Mouse (Mus musculus) olfactory bulb, adult 2 months (tissue): ENCODE data around the gene Tyro3. TPM values are rescaled to one million over a fixed set of nuclear protein-coding genes. Genes with fewer than 3 reads are reported as not detected.

ENCODE experiments used
- H3K27ac ChIP-seq: fragments of 200-500 bp; 2 replicates; pipeline ENCODE4 v1.5.1; 2012; ENCODE audit warnings: low read depth, low read length; ENCODE audit not compliant: insufficient read depth
- H3K4me1 ChIP-seq: fragments of 200-500 bp; 2 replicates; pipeline ENCODE4 v1.6.1; 2012; ENCODE audit warnings: low read length; ENCODE audit not compliant: control insufficient read depth, insufficient read depth
- H3K4me3 ChIP-seq: fragments of 200-500 bp; 2 replicates; pipeline ENCODE4 v1.5.1; 2012; ENCODE audit warnings: mild to moderate bottlenecking, low read depth, low read length, moderate library complexity; ENCODE audit not compliant: insufficient read depth
- CTCF ChIP-seq: fragments of 200-500 bp; IDR thresholded peaks from 2 replicates; pipeline ENCODE4 v1.5.1; 2012; ENCODE audit warnings: low read depth, mild to moderate bottlenecking, low read length, moderate library complexity; ENCODE audit not compliant: insufficient read depth
- POLR2A ChIP-seq: fragments of 200-500 bp; IDR thresholded peaks from 2 replicates; pipeline ENCODE4 v1.6.1; 2012; ENCODE audit warnings: mild to moderate bottlenecking, low read depth, low read length, moderate library complexity; ENCODE audit not compliant: insufficient read depth
- WGBS: fragments of 180-500 bp; shearing (Covaris S2); methylation state at CpG from one replicate; pipeline ENCODE4 v1.1.7; 2018; 5-methylcytosine and 5-hydroxymethylcytosine counted together
- polyA plus RNA-seq: library from polyadenylated mRNA; stranded (reverse); fragments of >200 nt; gene quantifications from 2 replicates; pipeline ENCODE4 v1.2.4, GENCODE M21; 2012; ENCODE audit warnings: low replicate concordance; ENCODE audit not compliant: missing spikeins, insufficient read depth, insufficient read length

The Tyro3 gene
- polyA plus RNA-seq, 1 experiment: not detected

- no peak overlapping the region for H3K4me3 ChIP-seq
- no peak overlapping the region for H3K27ac ChIP-seq
- WGBS: 81% methylated on average over 13 of the region's 13 CpGs
- H3K4me1 ChIP-seq: peaks cover 27% of the 10 kb centered on the region
- TF ChIP-seq POLR2A (no peak), CTCF (no peak)
Measured at GRCm38 (mm10) chr2:119816611-119817010, 19.1 kb downstream of the Tyro3 start.

GRCm38 (mm10) chr2:119817047-119817446 lies 19.5 kb downstream of the Tyro3 start:
- H3K27ac ChIP-seq: no peak overlapping the region
- 67% methylated on average over 5 of the region's 5 CpGs for WGBS
- peaks cover 23% of the 10 kb centered on the region for H3K4me1 ChIP-seq
- no peak for TF ChIP-seq POLR2A
- TF ChIP-seq CTCF: no peak
- H3K4me3 ChIP-seq: no peak overlapping the region

DNA sequence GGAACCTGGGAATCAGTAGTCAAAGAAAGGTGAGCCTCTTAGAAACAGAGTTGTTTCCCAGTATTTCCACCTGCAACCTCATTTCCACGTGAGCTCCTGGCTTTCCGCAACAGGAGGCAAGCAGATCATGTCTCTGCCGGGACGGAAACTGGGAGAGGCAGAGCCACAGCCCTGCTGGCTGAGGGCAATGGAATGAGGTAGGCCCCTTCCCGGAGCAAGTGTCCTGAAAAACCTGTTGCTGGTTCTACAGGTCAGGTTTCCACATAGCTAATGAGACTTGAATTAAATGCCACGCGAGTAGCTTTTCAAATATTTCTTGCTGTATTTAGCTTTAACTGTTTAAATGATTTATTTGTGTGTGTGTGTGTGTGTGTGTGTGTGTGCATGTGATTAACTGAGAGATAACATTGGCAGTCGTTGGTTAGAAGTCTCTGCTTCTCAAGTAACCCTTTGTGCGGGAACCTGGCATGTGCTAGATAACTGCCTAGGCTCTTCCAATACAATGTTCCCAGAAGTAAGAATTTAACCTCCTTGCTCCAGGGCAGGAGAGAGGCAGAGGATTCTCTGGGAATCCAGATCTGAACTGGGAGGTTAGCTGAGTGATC lies 21.2 kb downstream of the Tyro3 start:
- Histone ChIP-seq H3K4me3 (no peak overlapping the region), H3K27ac (no peak overlapping the region), H3K4me1 (peaks cover 20% of the 10 kb centered on the region)
- TF ChIP-seq POLR2A (no peak), CTCF (no peak)
- 74% methylated on average over 9 of the region's 9 CpGs for WGBS

- 57% methylated on average over 9 of the region's 9 CpGs for WGBS
- H3K4me1 ChIP-seq: peaks cover 14% of the 10 kb centered on the region
- TF ChIP-seq POLR2A (no peak), CTCF (no peak)
- H3K4me3 ChIP-seq: no peak overlapping the region
- H3K27ac ChIP-seq: no peak overlapping the region
Measured at GRCm38 (mm10) chr2:119821136-119821535, 23.6 kb downstream of the Tyro3 start.

- Histone ChIP-seq H3K4me1 (no peaks in the 10 kb centered on the region), H3K4me3 (no peak overlapping the region), H3K27ac (no peak overlapping the region)
- 55% methylated on average over 2 of the region's 2 CpGs for WGBS
- TF ChIP-seq POLR2A: no peak
- no peak for TF ChIP-seq CTCF
Measured at GRCm38 (mm10) chr2:119830579-119830978, 33.0 kb downstream of the Tyro3 start.

GRCm38 (mm10) chr2:119834231-119834630 lies 36.7 kb downstream of the Tyro3 start:
- 89% methylated on average over 4 of the region's 4 CpGs for WGBS
- Histone ChIP-seq H3K4me1 (no peaks in the 10 kb centered on the region), H3K4me3 (no peak overlapping the region), H3K27ac (no peak overlapping the region)
- TF ChIP-seq POLR2A (no peak), CTCF (no peak)

DNA sequence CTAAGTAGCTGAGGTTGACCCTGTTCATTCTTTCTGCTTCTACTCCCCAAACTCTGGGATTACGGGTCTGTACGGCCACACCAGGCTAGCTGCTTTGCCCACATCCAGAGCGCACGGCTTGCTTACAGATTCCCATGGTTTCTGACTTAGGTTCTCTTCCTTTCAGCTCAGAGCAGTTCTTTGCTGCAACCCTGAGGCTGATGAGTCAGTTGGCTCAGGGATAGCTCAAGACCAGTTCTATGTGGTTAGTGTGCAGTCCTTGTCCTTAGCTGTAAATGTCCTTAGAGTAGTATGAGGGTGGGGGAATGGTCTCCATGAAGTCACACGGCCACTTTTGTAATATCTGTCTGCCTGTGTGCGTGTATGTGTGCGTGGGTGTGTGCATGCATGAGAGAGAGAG lies 40.1 kb downstream of the Tyro3 start:
- TF ChIP-seq CTCF: no peak
- TF ChIP-seq POLR2A: no peak
- no peak overlapping the region for H3K4me3 ChIP-seq
- 94% methylated on average over 7 of the region's 7 CpGs for WGBS

DNA sequence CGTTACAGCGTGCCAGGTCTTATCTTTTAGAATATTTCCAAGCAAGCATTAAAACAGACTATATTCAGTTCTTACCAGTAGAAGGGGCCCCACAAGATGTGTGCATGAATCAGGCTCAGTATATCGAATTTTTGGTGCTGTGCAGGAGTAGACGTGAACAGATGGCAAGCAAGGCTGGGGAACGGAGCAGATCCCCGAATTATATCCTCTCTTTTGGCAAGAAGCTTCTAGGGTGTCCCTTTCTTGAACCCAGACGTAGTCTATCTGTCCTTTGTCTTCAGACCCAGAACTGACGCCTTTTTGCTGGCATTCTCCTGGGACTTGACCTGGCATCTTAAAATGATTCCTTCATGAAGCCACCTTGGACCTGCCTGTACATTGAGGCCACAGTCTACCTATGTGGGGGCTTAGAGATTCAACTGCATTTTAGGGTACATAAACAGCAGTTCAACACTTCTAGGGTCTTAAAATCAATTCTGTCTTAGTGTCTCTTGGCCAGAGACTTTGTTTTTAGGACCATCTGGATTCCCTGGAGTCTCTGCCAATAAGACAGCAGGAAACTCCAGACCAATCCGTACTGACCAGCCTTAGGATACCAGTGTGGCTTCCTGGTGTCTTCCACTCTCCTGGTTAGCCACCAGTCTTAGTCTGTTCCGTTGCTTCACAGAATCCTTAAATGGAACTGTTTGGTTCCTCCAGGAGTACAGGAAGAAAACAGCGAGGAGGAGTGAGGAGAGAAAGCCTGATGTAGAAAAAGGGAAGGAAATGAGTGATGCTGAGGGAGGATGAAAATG lies 41.0 kb downstream of the Tyro3 start:
- no peak overlapping the region for H3K4me3 ChIP-seq
- H3K27ac ChIP-seq: no peak overlapping the region
- TF ChIP-seq CTCF (no peak), POLR2A (no peak)
- H3K4me1 ChIP-seq: no peaks in the 10 kb centered on the region
- WGBS: 74% methylated on average over 11 of the region's 11 CpGs

More for the DNA sequence above, 40.1 kb downstream of the Tyro3 start:
- Histone ChIP-seq H3K4me1 (no peaks in the 10 kb centered on the region), H3K27ac (no peak overlapping the region)

GRCm38 (mm10) chr2:119840008-119840407 lies 42.5 kb downstream of the Tyro3 start:
- no peak for TF ChIP-seq POLR2A
- no peak for TF ChIP-seq CTCF
- no peaks in the 10 kb centered on the region for H3K4me1 ChIP-seq
- H3K4me3 ChIP-seq: no peak overlapping the region
- no peak overlapping the region for H3K27ac ChIP-seq
